Mouse (Mus musculus) lung, postnatal 25 days (tissue): ENCODE results near the gene Trim2.
A peak's percentile ranks its signal among the peaks of the same experiment; 100 is the strongest.

Source experiments
- DNase-seq: peaks from one replicate; pipeline ENCODE4 v3.0.0; 2022; ENCODE audit warnings: low spot score

The Trim2 gene

DNA sequence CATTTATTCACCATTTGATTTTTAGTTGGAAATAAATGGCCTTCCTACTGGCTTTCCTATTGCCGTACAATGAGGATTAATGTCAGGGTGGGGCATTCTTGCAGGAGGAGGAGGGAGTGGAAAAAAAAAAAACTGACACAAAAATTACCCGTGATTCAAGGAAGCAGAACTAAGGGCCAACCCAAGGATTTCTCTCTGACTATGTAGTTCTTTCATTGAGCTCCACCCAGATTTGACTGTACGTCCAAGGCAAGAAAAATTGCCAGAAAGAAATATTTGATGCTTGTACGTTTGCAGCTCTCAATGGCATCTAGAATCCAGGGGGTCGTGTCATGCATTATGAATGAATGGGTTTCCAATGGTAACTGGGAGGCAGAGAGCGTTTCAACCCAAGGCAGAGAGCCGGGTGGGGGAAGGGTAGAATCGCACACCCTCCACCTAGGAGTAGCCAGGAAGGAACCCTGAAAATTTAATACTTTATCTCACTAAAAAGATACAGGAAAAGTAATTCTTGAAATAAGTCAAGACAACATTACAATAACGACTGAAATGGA, 86.9 kb downstream of the Trim2 start:
- DNase-seq: no peak

DNA sequence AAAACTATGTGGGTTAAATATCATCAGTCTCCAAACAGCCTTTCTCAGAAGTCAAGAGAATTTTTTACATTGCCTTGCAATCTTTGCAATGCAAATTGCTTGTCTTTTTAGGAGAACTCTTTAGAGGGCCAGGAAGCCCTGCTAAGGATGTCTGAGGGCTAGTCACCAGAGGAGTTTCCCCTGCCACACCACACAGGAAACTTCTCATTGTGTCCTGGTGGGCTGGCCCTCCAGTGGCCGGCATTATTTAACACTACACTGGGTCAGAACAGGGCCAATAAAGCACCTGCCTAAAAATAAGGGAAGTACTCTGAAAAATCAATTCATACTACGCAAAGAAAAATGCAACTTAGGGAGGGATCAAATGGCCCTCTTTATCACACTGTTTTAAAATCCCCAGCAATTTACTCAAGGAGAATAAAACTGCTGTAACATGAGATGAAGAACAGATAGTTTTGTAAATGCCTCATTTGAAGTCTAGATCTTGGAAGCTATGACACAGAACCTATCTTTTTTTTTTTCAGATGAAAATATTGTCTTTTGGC, 87.4 kb downstream of the Trim2 start:
- DNase-seq: no peak

DNA sequence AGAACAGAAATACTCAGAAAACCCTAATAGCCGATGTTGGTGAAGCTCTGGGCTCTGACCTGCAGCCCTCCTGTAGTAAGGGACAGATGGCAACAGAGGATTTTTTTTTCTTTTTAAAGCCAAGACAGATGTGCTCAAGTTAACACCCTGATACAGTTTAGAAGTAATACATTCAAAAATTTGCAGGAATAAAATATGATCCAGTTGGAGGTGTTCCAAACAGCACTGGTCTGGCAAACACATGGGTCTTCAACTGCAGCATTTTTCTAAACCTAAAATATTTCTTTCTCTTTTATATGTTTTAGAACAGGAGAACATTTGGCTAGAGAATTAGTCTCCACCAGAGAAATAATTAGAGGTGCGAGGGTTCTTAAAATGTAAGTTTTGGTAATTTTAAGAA, 88.2 kb downstream of the Trim2 start:
- DNase-seq: no peak

DNA sequence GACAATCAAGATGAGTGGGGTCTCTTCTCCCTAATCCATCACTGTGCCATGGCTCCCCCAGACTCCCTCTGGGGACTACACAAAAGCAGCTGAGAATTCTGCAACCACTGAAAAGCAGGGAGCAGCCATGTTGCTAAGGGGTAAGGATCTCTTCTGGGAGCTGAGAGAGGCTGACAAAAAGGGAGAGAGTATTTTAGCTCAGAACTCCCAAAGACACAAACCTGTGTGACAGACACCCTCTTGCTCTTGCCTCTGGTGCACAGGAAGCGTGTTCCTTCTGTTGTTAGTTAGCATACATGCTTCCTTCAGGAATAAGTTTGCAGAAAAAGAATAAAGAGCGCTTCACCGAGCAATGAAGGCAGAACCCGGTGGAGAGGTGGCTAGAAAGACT, 88.7 kb downstream of the Trim2 start:
- DNase-seq: no peak

DNA sequence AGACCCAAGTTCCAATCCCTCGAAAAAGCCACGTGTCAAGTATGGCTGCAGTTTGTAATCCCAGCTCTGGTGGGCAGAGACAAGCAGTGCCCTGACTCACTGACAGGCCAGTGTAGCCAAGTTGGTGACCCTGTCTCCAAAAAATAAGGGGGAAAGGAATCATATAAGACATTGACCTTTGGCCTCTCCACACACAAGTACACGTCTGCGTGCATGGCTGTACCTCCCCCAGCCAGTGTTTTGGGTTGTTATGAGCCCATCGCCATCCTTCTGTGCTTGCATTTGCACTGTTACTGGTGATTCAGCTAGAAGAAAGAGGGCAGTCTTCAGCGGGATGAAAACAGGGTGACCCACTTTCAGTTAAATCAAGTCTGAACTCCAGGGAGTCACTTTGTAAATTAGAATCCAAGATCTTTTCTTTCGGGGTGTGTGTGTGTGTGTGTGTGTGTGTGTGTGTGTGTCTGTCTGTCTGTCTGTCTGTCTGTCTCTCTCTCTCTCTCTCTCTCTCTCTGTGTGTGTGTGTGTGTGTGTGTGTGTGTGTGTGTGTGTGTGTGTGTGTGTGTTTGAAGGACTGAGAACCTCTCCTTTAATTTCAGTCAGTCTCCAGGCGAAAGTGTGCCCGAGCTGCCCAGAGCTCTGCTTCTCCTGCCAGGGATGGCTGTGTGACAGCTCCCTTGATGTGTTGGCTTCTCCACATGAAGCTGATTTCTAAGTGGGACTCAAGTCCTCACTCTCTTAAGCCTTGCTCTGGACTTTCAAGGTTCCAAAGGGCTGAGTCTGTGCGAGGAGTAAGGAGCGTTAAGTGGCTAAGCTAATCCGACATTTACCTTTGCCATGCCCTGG, 89.3 kb downstream of the Trim2 start:
- DNase-seq: no peak

DNA sequence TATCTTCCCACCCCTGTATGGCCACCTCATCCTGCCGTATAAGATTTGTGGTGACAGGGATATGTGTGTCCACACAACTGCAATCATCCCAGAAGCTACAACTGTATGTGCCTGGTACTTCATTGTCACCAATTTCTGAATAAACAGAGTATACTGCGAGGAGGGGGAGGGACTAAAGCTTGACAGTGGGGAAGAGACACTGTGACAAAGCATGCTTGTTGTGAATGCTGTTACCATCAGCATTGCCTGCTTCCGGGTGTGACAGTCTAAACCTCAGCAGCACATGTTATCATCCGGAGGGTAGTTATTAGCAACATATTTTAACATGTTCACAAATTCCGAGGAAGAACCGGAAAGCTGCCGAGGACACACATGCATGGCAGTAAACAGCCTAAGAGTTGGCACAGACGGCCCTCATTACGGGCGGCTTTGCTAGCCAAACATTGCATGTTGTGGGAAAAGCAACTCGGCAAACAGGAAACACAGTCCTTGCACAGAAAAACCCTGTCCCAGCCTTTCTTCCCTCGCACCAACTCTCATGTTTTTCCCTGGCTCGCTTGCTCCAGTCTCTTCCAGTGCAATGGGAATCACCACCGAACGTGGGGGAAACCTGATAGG, 90.8 kb downstream of the Trim2 start:
- no peak for DNase-seq

DNA sequence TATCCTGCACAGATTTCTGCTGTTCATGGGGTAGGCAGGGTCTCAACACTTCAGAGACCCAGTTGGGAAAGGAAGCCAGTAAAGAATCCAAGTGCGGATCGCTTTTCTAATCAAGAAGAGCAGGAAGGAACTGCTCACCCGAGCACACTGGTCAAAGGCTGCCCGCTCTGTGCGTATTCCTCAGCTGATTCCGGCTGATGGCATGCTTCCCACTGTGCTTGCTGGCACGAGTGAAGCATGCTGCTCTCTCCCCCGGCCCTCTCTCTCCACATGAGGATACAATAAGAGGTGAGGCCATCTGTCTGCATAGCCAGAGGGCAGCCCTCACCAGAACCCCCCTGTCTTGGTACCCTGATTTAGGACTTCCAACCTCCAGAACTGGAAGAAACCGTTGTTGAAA, 91.4 kb downstream of the Trim2 start:
- DNase-seq: no peak

DNA sequence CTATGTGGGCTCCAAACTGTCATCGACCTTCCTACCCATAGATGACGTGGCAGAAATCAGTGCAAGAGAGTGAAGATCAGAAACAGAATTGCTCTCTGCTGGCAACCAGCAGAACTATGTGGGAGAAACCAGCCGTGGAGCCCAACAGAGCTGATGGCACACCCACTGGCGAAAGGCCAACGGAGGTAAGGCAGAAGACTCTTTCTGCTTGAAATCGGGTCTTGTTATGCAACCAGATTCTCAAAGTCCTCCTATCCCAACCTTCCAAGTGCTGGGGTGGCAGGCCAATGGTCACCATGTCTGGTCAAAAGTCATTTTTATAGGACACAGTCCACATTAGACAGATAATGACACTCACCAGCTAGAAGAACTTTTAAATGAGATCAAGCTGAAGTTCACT, 92.2 kb downstream of the Trim2 start:
- no peak for DNase-seq

DNA sequence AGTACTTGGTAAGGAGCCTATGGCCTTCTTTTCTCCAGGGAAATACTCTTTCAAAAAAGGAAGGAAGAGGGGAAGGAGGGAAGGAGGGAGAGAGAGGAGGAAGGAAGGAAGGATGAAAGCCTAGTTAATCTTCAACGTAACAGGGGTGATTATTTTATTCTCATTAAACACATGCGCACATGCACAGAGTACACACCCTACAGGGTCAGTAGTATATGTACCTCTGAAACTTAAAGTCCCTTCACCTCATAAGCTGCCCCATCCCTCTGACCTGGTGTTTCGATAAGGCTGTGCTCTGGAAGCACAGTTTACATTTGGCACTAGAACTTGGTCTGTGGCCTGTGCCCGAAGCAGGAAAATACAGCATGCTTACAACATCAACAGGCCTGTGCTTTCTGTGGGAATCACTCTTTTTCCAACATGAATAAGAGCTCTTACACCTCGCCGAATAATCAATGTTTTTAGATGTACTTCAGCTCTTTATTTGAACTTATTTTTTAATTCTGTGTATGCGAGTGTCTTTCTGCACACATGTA, 95.3 kb downstream of the Trim2 start:
- DNase-seq: no peak

DNA sequence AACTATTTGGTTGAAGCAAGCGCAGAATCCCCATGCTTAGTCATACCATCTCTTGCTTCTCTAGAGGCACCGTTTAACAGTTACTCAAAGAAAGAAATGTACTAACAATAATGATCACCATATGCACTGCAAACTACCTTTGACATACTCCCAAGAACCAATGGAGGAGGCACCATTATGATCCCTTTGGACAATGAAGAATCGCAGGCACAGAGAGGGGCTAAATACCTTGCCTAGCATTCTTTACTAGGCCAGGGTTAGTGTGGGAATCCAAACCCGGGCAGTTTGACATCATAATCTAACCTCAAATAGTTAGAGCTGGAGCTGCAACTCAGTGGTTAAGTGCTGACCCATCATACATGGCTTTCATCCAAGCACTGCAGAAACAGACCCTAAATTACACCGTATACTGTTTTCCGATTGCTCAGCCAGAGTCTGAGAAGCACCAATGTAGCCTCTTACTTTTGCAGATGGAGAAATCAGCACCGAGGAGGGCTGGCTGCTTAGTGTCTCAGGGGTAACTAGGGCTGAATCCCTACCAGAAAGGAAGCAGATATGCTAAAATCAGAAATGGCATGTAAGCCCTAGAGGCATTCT, 97.7 kb downstream of the Trim2 start:
- no peak for DNase-seq

DNA sequence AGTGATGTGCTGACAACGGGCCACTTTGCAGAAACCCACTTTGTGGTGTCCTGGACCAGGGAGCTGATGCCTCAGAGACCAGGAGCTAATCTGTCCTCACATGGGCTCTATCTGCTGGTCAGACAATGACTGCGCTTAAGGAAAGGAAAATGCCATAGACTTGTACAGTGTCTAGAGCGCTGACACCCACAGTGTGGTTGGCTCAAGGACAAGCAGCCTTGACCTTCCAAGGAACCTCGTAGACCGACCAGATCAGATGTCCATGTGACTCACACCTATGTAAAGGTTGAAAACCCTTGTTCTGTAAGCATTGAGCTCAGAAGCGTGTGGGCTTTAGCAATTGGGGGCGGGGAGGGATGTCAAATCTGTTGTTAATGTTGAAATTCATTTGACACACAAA, 98.2 kb downstream of the Trim2 start:
- DNase-seq: no peak

DNA sequence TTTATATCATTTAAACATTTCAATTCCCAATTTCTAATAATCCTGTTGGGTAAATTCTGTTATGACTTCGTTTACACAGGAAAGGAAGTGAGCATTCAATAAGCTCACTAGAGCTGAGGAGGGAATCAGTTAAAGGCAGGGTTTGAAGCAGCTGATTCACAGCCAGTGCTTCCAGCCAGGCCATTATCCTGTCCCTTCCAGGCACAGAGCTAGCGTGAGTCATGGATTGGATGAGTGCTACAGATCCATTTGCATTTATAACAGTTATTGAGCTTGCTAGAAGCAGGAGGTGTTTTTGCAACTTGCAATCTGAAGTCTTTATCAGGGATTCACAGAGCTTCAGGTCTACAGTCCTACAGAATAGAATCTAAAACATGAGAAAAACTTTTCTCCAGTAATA, 99.3 kb downstream of the Trim2 start:
- no peak for DNase-seq

DNA sequence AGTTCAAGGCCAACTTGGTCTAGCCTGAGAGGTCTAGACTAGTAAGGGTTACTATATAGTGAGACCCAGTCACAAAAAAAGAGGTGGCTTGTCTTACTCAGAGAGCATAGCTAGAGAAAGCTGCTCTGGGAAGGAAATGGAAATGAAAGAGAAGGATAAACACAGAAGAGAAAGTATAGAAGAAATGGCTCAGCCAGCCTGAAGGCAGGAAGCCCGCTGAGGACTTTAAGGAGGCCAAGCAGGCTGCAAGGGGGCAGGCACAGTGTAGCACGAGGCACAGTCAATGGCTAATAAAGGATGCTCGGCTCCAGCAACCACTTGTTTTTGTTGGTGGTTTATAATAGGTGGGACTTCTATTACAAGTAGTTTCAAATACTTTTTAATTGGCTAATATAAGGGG, 100.6 kb downstream of the Trim2 start:
- no peak for DNase-seq

DNA sequence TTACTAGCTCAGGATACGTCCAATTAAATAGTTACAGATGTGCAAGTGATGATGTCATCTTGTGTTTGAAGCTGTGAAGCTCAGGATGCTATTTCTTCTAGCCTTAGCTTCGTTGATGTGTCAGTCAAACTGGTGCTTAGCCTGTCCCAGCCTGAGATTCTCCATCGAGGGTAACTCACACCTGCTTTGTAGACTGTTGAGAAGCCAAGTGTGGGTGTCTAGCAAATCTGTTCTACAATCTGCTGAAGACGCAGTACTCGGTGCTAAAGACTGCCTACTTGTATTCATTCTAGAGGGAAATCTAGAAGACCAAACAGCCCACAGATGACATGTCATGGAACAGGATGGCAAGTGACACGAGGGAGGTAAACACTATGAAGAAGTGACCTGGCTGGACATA, 101.0 kb downstream of the Trim2 start:
- DNase-seq: no peak

DNA sequence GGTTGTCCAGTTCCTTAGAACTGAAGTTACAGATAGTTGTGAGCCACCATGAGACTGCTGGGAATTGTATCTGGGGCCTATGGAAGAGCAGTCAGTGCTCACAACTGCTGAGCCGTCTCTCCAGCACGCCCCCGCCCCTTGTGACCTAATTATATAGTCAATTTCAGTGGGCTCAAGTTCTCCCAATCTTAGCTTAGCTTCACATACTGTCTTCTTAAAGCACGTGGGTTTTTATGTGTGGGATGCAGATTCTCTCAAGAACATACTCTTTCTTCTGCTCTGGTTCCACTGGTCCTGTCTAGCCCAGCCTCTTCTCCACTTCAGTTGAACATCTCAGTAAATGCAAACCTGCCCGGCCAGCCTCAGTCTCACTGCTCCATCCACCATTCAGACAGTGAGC, 102.0 kb downstream of the Trim2 start:
- DNase-seq: no peak

DNA sequence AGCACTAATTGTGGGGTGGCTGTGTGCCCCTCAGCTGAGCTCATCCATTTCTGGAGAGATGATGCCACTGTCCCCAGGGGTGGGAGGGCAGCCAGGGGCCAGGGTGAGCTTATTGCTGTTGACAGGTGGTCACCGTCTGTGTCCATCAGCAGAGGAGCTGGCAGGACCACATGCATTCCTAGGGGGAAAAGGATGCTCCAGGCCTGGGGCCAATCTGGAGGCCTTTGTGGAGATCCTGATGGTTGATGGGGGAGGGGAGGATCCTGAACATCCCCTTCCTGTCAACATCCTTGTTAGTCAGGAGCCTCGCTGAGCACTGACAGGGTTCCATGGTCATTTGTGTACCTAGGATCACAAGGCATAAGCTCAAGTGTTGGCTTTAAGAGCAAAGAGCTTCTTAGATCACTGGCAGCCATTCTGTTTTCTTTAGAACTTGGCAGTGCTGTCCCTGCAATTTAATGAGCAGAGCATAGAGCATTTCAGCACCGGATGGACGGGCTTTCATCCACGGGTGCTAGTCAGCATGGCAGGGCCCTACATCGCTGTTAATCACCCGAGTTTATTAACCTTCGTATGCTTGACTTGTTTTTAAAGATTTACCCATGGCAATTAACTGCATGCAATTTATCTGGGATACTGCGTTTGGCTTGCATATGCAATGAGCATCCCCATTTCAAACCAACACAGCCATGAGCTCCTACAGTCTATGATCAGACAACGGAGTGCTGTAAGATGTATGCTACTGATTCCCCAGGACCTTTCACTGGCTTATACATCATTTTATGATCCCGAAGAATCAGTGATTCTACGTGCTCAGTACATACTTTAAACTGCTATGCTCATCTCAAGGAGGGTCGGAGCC, 105.9 kb downstream of the Trim2 start:
- no peak for DNase-seq

DNA sequence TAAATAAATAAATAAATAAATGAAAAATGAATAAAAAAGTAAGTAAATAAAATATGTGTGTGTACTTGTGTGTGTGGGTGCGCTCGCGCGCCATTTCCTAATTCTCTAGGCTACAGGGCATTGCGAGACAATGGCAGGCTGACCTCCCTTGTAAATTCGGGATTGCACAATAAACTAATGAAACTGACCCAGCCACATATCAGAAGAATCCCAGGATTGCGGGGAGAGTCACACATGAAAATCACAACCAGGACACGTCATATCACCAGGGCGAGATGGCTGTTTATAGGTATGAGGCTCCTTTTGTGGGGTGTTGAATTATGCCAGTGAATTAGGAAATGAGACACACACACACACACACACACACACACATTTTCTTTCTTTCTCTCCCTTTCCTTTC, 107.2 kb downstream of the Trim2 start:
- no peak for DNase-seq

DNA sequence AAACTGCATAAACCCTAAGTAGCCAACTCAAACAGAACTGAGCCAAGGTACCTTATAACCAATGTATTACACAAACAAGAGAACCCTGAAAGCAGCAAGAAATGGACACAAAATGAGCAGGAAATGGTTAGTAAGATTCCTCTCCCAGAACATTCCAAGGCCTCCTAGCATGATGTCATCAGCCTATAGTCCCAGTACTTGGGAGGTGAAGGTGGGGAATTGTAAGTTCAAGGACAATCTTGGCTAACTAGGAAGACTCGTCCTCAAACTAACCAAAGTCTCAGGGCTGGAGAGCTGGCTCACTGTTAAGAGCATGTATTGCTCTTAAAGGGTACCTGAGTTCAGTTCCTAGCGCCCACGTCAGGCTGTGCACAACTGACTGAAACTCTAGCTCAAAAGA, 108.4 kb downstream of the Trim2 start:
- no peak for DNase-seq

DNA sequence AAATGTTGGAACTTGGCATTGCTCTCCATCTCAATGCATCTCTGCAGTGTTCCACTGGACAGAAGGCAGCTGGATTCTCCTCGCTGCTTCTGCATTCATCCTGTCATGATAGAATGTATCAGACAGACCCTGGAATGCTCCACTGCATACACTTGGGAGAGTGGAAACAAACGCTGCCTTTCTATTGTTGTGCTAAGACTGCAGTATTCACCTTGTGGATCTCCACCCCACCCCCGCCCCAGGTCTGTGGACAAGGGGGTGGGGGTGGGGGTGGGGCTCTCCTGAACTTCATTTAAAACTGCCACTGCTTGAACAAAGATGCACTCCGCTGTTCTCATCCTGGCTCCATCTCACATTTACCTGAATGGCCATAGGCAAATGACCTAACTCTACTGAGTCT, 112.8 kb downstream of the Trim2 start:
- no peak for DNase-seq

DNA sequence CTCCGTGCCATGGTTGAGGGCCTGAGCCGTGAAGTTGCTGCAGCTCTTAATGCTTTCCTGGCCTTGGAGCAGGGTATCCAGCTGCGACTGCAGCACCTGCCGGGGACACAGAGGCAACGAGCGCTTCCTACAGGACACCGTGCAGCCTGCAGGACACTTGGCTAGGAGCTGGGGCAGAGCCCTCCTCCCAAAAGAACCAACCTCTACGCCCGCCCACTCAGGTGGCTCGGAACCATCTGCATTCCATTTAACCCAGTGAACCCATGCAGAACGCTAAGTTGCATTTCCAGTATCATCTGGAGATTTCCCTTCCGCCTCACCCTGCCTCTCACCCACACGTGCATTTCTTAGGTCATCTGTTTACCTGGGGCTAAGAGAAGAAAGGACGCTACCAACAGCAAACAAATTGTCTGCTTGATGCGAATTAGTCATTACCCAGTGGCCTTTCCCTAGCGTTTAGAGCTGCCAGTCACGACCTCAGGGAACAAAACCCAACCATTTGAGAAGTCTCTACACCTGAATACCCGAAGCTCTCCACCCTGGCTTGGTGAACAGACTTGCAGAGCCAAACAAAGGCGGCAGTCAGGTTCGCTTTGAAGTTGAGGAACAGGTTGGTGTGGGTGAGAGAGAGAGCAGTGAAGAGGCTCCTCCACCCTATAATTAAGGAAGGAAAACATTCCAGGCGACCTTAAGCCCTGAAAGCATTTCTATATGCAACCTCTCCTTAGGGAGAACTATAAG, 115.4 kb downstream of the Trim2 start:
- peak; percentile 49 for DNase-seq

DNA sequence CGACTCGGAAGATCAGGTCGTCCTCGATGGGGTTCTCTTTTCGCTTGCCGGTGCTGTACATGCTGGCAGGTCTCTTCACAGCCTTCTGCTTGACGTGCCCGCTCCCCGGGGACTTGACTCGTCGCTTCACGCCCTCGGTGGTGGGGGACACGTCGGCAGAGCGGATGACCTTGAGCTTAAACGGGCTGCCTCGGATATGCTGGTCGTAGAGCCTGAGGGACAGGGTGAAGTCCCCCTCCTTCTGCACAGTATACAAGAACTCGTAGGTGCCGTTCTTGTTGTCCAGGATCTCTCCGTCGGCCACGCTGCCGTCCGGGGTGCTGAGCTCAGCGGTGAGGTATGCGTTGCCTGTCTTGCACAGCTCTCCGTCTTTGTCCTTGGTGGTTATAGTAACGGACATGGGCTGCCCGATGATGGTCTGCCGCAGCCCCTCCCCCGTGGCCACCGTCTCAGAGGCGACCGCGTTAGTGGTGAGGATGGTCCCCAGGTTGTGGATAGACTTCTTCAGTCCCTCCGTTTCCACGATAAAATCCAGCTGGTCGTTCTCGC, 116.1 kb downstream of the Trim2 start:
- DNase-seq: no peak
